Mouse (Mus musculus) embryonic facial prominence, embryonic 14.5 days (tissue): ENCODE measurements around the gene Fbln5. TPM values are rescaled to one million over a fixed set of nuclear protein-coding genes. Genes with fewer than 3 reads are reported as not detected.

ENCODE experiments used
- ATAC-seq: fragments of 200-750 bp; cut with Nextera tagmentation; 2 replicates; pipeline ENCODE4 v1.8.0; 2017; ENCODE audit warnings: low read depth, moderate number of reproducible peaks, moderate TSS enrichment
- DNase-seq: peaks from one replicate; pipeline ENCODE4 v3.0.0-alpha.2; 2015; ENCODE audit warnings: low spot score
- H3K27ac ChIP-seq: fragments of 300-500 bp; sonication (generic); replicated peaks from 2 replicates; pipeline ENCODE4 v1.5.1; 2014; ENCODE audit warnings: low read depth, mild to moderate bottlenecking, low read length, moderate library complexity
- H3K27me3 ChIP-seq: fragments of 300-500 bp; sonication (generic); replicated peaks from 2 replicates; pipeline ENCODE4 v1.6.1; 2014; ENCODE audit warnings: low read length; ENCODE audit not compliant: control insufficient read depth, insufficient read depth
- H3K36me3 ChIP-seq: fragments of 300-500 bp; sonication (generic); 2 replicates; pipeline ENCODE4 v1.6.1; 2014; ENCODE audit warnings: low read length, mixed read lengths; ENCODE audit not compliant: control insufficient read depth, insufficient read depth
- H3K4me1 ChIP-seq: fragments of 300-500 bp; sonication (generic); 2 replicates; pipeline ENCODE4 v1.6.1; 2014; ENCODE audit warnings: antibody characterized with exemption, low read length; ENCODE audit not compliant: control insufficient read depth, insufficient read depth
- H3K4me2 ChIP-seq: fragments of 300-500 bp; sonication (generic); 2 replicates; pipeline ENCODE4 v1.6.1; 2014; ENCODE audit warnings: low read depth, mild to moderate bottlenecking, low read length, moderate library complexity, mixed read lengths
- H3K4me3 ChIP-seq: fragments of 300-500 bp; sonication (generic); 2 replicates; pipeline ENCODE4 v1.5.1; 2014; ENCODE audit warnings: low read depth, mild to moderate bottlenecking, low read length
- H3K9ac ChIP-seq: fragments of 300-500 bp; sonication (generic); 2 replicates; pipeline ENCODE4 v1.6.1; 2014; ENCODE audit warnings: low read depth, mild to moderate bottlenecking, low read length, moderate library complexity, mixed read lengths
- H3K9me3 ChIP-seq: fragments of 300-500 bp; sonication (generic); 2 replicates; pipeline ENCODE4 v1.6.1; 2016; ENCODE audit warnings: low read length; ENCODE audit not compliant: control insufficient read depth
- whole genome bisulfite sequencing: fragments of 180-500 bp; shearing (Covaris S2); extraction: QIAGEN DNeasy Blood & Tissue Kit; methylation state at CpG from one replicate; pipeline ENCODE4 v1.1.7; 2014; 5-methylcytosine and 5-hydroxymethylcytosine counted together
- polyA plus RNA-seq: library from polyadenylated mRNA; unstranded; fragments of >200 nt; fragmentation: Nextera tagmentation; extraction: Ambion mirVana; gene quantifications from 2 replicates; pipeline ENCODE4 v1.2.1, GENCODE M21; 2014

The Fbln5 gene
- polyA plus RNA-seq, 1 experiment from 2014 or later: 156 TPM

- Histone ChIP-seq H3K36me3 (no peaks in the 10 kb centered on the region), H3K4me1 (no peaks in the 10 kb centered on the region), H3K27me3 (no peaks in the 10 kb centered on the region), H3K9me3 (no peaks in the 10 kb centered on the region), H3K9ac (no peak overlapping the region), H3K4me2 (no peak overlapping the region), H3K27ac (no peak overlapping the region), H3K4me3 (no peak overlapping the region)
- WGBS: 78% methylated on average over 3 of the region's 3 CpGs
- DNase-seq (no peak), ATAC-seq (no peak)
Measured at GRCm38 (mm10) chr12:101801051-101801450, 17.8 kb downstream of the Fbln5 start.

- DNase-seq (peak; percentile 69), ATAC-seq (0 out of 2 replicates have a peak, but pooled peaks have one; percentile 18)
- WGBS: 63% methylated on average over 7 of the region's 7 CpGs
- H3K4me3 ChIP-seq: no peak overlapping the region
- H3K36me3 ChIP-seq: no peaks in the 10 kb centered on the region
- H3K27ac ChIP-seq: no peak overlapping the region
- H3K27me3 ChIP-seq: no peaks in the 10 kb centered on the region
- H3K4me1 ChIP-seq: no peaks in the 10 kb centered on the region
- no peaks in the 10 kb centered on the region for H3K9me3 ChIP-seq
- H3K9ac ChIP-seq: no peak overlapping the region
- no peak overlapping the region for H3K4me2 ChIP-seq
Measured at GRCm38 (mm10) chr12:101798189-101798922, 20.5 kb downstream of the Fbln5 start.

- no peak for ATAC-seq
- Histone ChIP-seq H3K27ac (no peak overlapping the region), H3K27me3 (no peaks in the 10 kb centered on the region), H3K36me3 (no peaks in the 10 kb centered on the region), H3K4me1 (no peaks in the 10 kb centered on the region), H3K9ac (no peak overlapping the region), H3K4me2 (no peak overlapping the region), H3K4me3 (no peak overlapping the region), H3K9me3 (no peaks in the 10 kb centered on the region)
- 75% methylated on average over 3 of the region's 3 CpGs for WGBS
- DNase-seq: no peak
Measured at GRCm38 (mm10) chr12:101794458-101794857, 24.4 kb downstream of the Fbln5 start.

- Histone ChIP-seq H3K9ac (no peak overlapping the region), H3K4me3 (no peak overlapping the region), H3K9me3 (no peaks in the 10 kb centered on the region), H3K27me3 (no peaks in the 10 kb centered on the region), H3K27ac (no peak overlapping the region), H3K4me2 (no peak overlapping the region), H3K36me3 (no peaks in the 10 kb centered on the region), H3K4me1 (no peaks in the 10 kb centered on the region)
- ATAC-seq (no peak), DNase-seq (no peak)
- WGBS: 89% methylated on average over 5 of the region's 5 CpGs
Measured at GRCm38 (mm10) chr12:101793221-101793621, 25.6 kb downstream of the Fbln5 start.

- Histone ChIP-seq H3K36me3 (no peaks in the 10 kb centered on the region), H3K4me2 (no peak overlapping the region), H3K9me3 (no peaks in the 10 kb centered on the region), H3K27ac (no peak overlapping the region), H3K4me1 (no peaks in the 10 kb centered on the region), H3K27me3 (no peaks in the 10 kb centered on the region), H3K4me3 (no peak overlapping the region), H3K9ac (no peak overlapping the region)
- DNase-seq (no peak), ATAC-seq (no peak)
- 94% methylated on average over 4 of the region's 4 CpGs for WGBS
Measured at GRCm38 (mm10) chr12:101792684-101793083, 26.2 kb downstream of the Fbln5 start.

GRCm38 (mm10) chr12:101789767-101790166 lies 29.1 kb downstream of the Fbln5 start:
- Histone ChIP-seq H3K27ac (no peak overlapping the region), H3K4me3 (no peak overlapping the region), H3K36me3 (peaks cover 12% of the 10 kb centered on the region), H3K27me3 (no peaks in the 10 kb centered on the region), H3K4me2 (no peak overlapping the region), H3K9ac (no peak overlapping the region), H3K9me3 (no peaks in the 10 kb centered on the region), H3K4me1 (no peaks in the 10 kb centered on the region)
- WGBS: 91% methylated on average over 3 of the region's 3 CpGs
- ATAC-seq: peak; percentile 12; the same call in 1 of the 2 replicates
- DNase-seq: no peak

GRCm38 (mm10) chr12:101789250-101789649 lies 29.6 kb downstream of the Fbln5 start:
- DNase-seq (peak; percentile 83), ATAC-seq (peak; percentile 68)
- peaks cover 16% of the 10 kb centered on the region for H3K36me3 ChIP-seq

GRCm38 (mm10) chr12:101782787-101783186 lies 36.1 kb downstream of the Fbln5 start:
- H3K27ac ChIP-seq: no peak overlapping the region
- 39% methylated on average over 2 of the region's 2 CpGs for WGBS
- peaks cover 16% of the 10 kb centered on the region for H3K36me3 ChIP-seq
- no peak overlapping the region for H3K9ac ChIP-seq
- H3K4me1 ChIP-seq: 0 out of 2 replicates have a peak, but pooled peaks cover 4% of the 10 kb centered on the region
- H3K9me3 ChIP-seq: no peaks in the 10 kb centered on the region
- ATAC-seq (peak; percentile 32; the same call in 1 of the 2 replicates), DNase-seq (peak; percentile 39)
- no peak overlapping the region for H3K4me2 ChIP-seq
- H3K4me3 ChIP-seq: no peak overlapping the region
- H3K27me3 ChIP-seq: no peaks in the 10 kb centered on the region

More at GRCm38 (mm10) chr12:101789250-101789649, 29.6 kb downstream of the Fbln5 start:
- H3K9me3 ChIP-seq: no peaks in the 10 kb centered on the region
- H3K4me1 ChIP-seq: no peaks in the 10 kb centered on the region
- no peak overlapping the region for H3K4me3 ChIP-seq
- no peaks in the 10 kb centered on the region for H3K27me3 ChIP-seq
- H3K4me2 ChIP-seq: no peak overlapping the region
- WGBS: 46% methylated on average over 3 of the region's 3 CpGs
- H3K27ac ChIP-seq: no peak overlapping the region
- no peak overlapping the region for H3K9ac ChIP-seq

- 75% methylated on average over 5 of the region's 5 CpGs for WGBS
- DNase-seq: no peak
Measured at GRCm38 (mm10) chr12:101780915-101781314, 37.9 kb downstream of the Fbln5 start.

More at GRCm38 (mm10) chr12:101780915-101781314, 37.9 kb downstream of the Fbln5 start:
- Histone ChIP-seq H3K9ac (no peak overlapping the region), H3K36me3 (peaks cover 15% of the 10 kb centered on the region), H3K27ac (no peak overlapping the region), H3K4me1 (peaks cover 9% of the 10 kb centered on the region; the same call in 1 of the 2 replicates), H3K9me3 (no peaks in the 10 kb centered on the region), H3K4me3 (no peak overlapping the region), H3K27me3 (no peaks in the 10 kb centered on the region), H3K4me2 (no peak overlapping the region)
- no peak for ATAC-seq
